Mouse (Mus musculus) adrenal gland, postnatal 25 days (tissue): ENCODE results near the gene Tmem151a. TPM values are rescaled to one million over a fixed set of nuclear protein-coding genes. Genes with fewer than 3 reads are reported as not detected.
"Not testable (repeated sequence)": the region's sequence is repeated elsewhere in the genome, so short reads cannot be mapped to it uniquely, and the experiment has no call there.

Experiments
- DNase-seq: peaks from one replicate; pipeline ENCODE4 v3.0.0; 2021; ENCODE audit warnings: mixed read lengths
- total RNA-seq: library from RNA; stranded (reverse); gene quantifications from 2 replicates; pipeline ENCODE4 v1.2.3, GENCODE M21; 2021

Tmem151a gene
- total RNA-seq, 1 experiment from 2014 or later: 1.3 TPM

DNA sequence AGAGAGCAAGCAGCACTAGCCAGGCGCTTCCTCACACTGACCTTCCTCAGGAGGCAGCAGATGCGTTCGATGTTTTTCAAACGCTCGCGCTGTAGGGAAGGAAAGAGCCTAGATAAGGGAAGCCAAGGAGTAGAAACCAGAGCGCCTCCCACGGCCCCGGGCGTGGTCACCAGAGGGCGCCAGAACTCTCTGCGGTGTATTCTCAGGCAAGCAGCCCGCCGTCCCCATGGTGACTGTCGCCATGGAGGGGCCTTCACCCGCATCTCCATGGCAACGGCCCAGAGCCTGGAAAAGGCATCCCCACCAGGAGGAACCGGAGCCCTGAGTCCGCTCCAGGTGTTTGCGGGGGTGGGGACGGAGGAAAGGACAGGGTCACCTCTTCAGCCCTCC lies 8.9 kb upstream of the Tmem151a start:
- peak; percentile 95 for DNase-seq

GRCm38 (mm10) chr19:5093481-5094242 lies 8.3 kb upstream of the Tmem151a start:
- DNase-seq: no peak

- no peak for DNase-seq
These were observed 6.8 kb upstream of the Tmem151a start for GRCm38 (mm10) chr19:5092083-5092482.

- DNase-seq: no peak
These were observed 4.0 kb upstream of the Tmem151a start for GRCm38 (mm10) chr19:5089324-5089723.

DNA sequence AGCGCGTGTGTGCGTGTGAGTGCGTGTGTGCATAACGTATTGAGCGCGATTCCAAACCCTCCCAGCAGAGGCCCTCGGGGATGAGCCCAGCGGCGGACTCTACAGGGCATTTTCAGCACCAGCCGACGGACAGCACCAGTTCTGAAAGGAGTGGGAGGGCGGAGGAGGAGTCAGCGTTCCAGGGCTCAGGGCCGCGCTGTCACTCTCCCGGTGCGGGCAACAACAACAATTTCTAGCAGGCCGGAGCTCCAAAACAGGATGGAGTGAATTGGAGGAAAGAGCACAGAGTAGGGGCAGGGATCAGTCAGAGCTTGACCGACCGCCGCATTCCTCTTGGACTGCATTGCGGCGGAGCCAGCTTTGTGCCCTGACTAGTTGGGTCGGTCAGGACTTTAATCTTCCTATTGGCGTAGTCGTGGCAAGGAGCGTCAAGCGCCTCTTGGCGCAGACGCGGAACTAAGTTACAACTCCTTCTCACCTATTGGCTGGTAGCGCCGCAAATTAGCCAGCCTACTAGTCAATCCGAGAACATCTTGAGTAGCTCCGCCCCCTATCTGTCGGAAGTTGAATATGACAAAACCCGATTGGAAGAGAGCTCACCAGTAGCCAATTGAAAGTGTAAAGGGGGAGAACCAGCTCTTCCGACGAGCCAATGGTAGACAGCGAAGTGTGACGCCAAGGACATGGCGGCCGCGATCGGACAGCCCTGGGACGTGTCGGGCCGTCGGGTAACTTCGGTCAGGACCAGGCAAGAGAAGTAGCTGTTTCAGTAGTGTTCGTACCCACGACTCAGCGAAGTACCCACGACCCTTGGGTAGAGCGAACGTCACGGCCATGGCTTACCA lies 2.8 kb upstream of the Tmem151a start, which contains the start of gene Yif1a:
Gene Yif1a, plus strand, starts transcription at position 655 of the 845 bp plus-strand sequence.
- DNase-seq: peak; percentile 92

DNA sequence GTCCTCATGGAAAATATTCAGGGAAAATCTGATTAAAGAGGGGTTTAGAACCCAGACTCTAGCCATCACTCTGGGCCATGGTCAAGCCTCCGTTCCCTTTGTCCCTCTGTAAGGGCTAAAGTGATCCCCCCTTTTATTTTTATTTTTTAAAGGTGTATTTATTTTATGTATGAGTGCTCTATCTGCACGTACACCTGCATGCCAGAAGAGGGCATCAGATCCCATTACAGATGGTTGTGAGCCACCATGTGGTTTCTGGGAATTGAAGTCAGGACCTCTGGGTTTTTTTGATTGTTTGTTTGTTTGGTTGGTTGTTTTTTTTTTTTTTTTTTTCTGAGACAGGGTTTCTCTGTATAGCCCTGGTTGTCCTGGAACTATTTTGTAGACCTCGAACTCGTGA lies 1.2 kb upstream of the Tmem151a start:
- not testable (repeated sequence) for DNase-seq

GRCm38 (mm10) chr19:5084834-5085144 lies 542 bp downstream of the Tmem151a start:
- no peak for DNase-seq

GRCm38 (mm10) chr19:5083961-5084833 lies 1.1 kb downstream of the Tmem151a start:
- no peak for DNase-seq

- DNase-seq: no peak
These were observed 2.7 kb downstream of the Tmem151a start for GRCm38 (mm10) chr19:5082596-5082995.

DNA sequence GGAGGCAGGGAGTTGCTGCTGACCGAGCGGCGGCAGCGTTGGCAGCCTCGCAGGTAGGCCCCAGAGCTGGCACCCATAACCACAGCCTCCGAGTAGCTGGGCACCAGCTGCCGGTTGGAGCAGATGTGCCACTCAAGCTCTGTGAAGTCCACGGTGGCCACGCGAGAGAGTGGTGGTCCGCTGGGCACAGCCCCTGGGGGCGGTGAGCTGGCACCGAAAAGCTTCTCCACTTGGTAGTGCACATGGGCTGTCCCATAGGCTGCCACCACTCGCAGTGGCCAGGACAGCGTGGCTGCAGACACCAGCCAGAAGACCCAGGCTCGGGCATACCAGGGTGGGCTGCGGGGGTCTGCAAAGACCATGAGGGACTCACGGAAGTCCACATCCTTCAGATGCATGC lies 3.3 kb downstream of the Tmem151a start:
- no peak for DNase-seq

GRCm38 (mm10) chr19:5079279-5079678 lies 6.1 kb downstream of the Tmem151a start:
- no peak for DNase-seq

DNA sequence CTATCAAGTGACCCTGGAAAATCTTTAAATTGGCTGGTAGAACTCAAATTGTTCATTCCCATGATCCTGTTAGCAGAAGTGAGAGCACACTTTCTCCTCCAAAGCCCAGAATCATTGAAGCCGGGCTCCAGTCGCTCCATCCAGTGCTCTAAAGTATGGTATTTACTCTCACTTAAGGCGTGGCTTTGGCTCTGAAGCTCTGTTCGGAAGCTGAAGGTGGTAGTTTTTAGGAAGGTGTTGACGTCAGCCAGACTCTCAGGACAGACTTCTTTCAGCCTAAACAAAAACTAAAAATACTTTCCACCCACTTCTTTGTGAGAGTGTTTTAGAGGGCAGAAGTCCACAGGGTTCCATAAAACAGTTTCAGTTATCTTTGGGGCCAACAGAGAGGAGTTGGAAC lies 11.8 kb downstream of the Tmem151a start:
- no peak for DNase-seq

DNA sequence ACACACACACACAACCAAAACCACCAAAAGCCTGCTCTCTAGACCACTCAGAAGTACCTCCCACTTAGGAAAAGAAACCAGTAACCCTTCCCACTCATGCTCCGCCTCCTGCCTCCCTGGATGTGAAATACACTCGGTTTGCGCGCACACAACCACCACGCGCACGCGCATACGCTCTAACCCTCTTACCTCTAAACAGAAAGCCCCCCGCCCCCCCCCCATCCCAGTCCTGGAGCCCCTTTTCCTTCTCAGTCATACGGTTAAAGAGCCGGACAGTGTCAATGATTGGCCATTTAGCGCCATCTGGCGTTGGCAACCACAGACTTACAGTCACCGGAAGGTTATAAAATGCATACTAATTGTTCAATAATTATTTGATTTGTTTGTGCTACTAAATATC lies 12.3 kb downstream of the Tmem151a start:
- DNase-seq: peak; percentile 59

DNA sequence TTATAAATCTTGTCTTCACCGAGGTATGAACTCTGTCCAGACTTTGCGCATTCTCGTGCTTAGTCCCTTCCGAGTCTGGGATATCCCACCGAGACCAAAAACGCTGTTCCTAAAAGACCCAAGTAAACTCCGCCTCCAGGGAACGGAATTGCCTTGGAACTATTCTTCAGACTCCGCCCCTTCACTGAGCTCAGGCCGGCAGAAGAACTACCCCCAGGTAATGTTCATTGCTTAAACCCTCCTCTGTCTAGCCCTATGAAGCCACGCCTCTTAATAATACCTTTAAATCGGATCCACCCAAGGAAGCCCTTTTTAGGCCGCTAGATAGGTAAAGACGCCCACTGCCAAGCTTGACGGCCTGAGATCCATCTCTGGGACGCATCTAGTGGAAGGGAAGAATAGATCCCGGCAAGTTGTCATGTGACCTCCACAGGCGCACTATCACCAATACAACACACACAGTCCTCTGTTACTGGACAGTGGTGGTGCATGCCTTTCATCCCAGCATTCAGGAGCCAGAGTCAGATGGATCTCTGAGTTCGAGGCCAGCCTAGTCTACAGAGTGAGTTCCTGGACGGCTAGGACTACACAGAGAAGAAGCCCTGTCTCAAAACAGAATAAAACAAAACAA lies 12.8 kb downstream of the Tmem151a start:
- no peak for DNase-seq

GRCm38 (mm10) chr19:5071545-5072369 lies 13.6 kb downstream of the Tmem151a start:
- DNase-seq: peak; percentile 75

GRCm38 (mm10) chr19:5071077-5071476 lies 14.3 kb downstream of the Tmem151a start:
- no peak for DNase-seq

- DNase-seq: no peak
These were observed 15.4 kb downstream of the Tmem151a start for GRCm38 (mm10) chr19:5069978-5070377.

GRCm38 (mm10) chr19:5069486-5069885 lies 15.8 kb downstream of the Tmem151a start:
- no peak for DNase-seq

DNA sequence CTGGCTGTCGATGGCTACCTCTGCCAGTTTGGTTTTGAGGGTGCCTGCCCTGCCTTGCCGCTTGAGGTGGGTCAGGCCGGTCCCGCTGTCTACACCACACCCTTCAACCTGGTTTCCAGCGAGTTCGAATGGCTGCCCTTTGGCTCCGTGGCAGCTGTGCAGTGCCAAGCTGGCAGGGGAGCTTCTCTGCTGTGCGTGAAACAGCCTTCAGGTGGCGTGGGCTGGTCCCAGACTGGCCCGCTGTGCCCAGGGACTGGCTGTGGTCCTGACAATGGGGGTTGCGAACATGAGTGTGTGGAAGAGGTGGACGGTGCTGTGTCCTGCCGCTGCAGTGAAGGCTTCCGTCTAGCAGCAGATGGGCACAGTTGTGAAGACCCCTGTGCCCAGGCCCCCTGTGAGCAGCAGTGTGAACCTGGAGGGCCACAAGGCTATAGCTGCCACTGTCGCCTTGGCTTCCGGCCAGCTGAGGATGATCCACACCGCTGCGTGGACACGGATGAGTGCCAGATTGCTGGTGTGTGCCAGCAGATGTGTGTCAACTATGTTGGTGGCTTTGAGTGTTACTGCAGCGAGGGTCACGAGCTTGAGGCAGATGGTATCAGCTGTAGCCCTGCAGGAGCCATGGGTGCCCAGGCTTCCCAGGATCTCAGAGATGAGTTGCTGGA lies 16.6 kb downstream of the Tmem151a start:
- DNase-seq: no peak

DNA sequence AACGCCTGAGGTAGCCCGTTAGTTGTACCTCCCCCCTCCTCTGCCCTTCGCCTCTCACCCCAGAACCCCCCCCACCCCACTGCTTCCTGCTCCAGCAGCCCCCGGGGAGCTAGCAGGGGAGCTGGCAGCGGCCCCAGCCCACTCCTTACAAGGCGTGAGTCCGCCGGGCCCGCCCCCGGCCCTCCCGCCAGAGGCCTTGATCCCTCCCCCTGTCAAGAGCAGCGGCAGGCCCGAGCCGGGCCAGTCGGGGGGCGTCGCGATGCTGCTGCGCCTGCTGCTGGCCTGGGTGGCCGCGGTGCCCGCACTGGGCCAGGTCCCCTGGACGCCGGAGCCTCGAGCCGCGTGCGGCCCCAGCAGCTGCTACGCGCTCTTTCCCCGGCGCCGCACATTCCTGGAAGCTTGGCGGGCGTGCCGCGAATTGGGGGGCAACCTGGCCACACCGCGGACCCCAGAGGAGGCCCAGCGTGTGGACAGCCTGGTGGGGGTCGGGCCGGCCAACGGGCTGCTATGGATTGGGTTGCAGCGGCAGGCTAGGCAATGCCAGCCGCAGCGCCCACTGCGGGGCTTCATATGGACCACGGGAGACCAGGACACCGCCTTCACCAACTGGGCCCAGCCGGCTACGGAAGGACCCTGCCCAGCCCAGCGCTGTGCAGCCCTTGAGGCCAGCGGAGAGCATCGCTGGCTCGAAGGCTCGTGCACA lies 17.3 kb downstream of the Tmem151a start, which contains the start of gene Cd248:
Gene Cd248, plus strand, starts transcription at position 212 of the 703 bp plus-strand sequence.
- peak; percentile 69 for DNase-seq
